Mouse (Mus musculus) liver, embryonic 14.5 days (tissue): ENCODE data around the gene Arl8a. TPM values are rescaled to one million over a fixed set of nuclear protein-coding genes. Genes with fewer than 3 reads are reported as not detected.

Experiments
- ATAC-seq: fragments of 200-750 bp; cut with Nextera tagmentation; 2 replicates; pipeline ENCODE4 v1.8.0; 2017; ENCODE audit warnings: moderate number of reproducible peaks, mild to moderate bottlenecking, moderate library complexity; ENCODE audit not compliant: insufficient read depth
- DNase-seq, 3 experiments: peaks; one replicate each; pipeline ENCODE4 v3.0.0-alpha.2; 2012 to 2013; ENCODE audit warnings: low read depth in 3 of 3, low spot score in 3 of 3
- H3K27ac ChIP-seq: fragments of 300-500 bp; sonication (generic); 2 replicates; pipeline ENCODE4 v1.5.1; 2014; ENCODE audit warnings: moderate library complexity, mild to moderate bottlenecking, control low read depth, inconsistent platforms
- H3K27me3 ChIP-seq: fragments of 300-500 bp; sonication (generic); 2 replicates; pipeline ENCODE4 v1.6.1; 2014; ENCODE audit warnings: mild to moderate bottlenecking, low read length, moderate library complexity; ENCODE audit not compliant: control insufficient read depth, insufficient read depth
- H3K36me3 ChIP-seq: fragments of 300-500 bp; sonication (generic); replicated peaks from 2 replicates; pipeline ENCODE4 v1.6.1; 2014; ENCODE audit warnings: low read depth; ENCODE audit not compliant: control insufficient read depth, insufficient read depth
- H3K4me1 ChIP-seq, 2 experiments: fragments of 200-500 bp in 1 of 2; fragments of 300-500 bp in 1 of 2; sonication (generic) in 1 of 2; replicated peaks; 2 replicates each; pipeline ENCODE4 v1.6.1; 2012 to 2014; ENCODE audit warnings: antibody characterized with exemption in 1 of 2, inconsistent platforms in 1 of 2, low read length in 1 of 2; ENCODE audit not compliant: control insufficient read depth in 2 of 2, insufficient read depth in 2 of 2
- H3K4me2 ChIP-seq: fragments of 300-500 bp; sonication (generic); 2 replicates; pipeline ENCODE4 v1.6.1; 2014; ENCODE audit warnings: low read depth, mild to moderate bottlenecking, control low read depth, moderate library complexity
- H3K4me3 ChIP-seq, 2 experiments: fragments of 200-500 bp in 1 of 2; fragments of 300-500 bp in 1 of 2; sonication (generic) in 1 of 2; 2 replicates each; pipeline ENCODE4 v1.5.1; 2012 to 2014; ENCODE audit warnings: low read depth in 2 of 2, low read length in 2 of 2, mild to moderate bottlenecking in 2 of 2, control low read depth in 1 of 2, inconsistent platforms in 1 of 2, moderate library complexity in 1 of 2; ENCODE audit not compliant: insufficient read depth in 1 of 2
- H3K9ac ChIP-seq: fragments of 300-500 bp; sonication (generic); replicated peaks from 2 replicates; pipeline ENCODE4 v1.6.1; 2014; ENCODE audit warnings: mild to moderate bottlenecking, control low read depth, moderate library complexity
- H3K9me3 ChIP-seq: fragments of 300-500 bp; sonication (generic); 2 replicates; pipeline ENCODE4 v1.6.1; 2016; ENCODE audit warnings: low read length, mixed read lengths; ENCODE audit not compliant: control insufficient read depth
- CTCF ChIP-seq: IDR thresholded peaks from 2 replicates; pipeline ENCODE4 v1.5.1; 2016; ENCODE audit warnings: antibody characterized with exemption, low read depth, control low read depth
- EP300 ChIP-seq: IDR thresholded peaks from 2 replicates; pipeline ENCODE4 v1.6.1; 2016; ENCODE audit warnings: antibody characterized with exemption, low read depth
- WGBS: fragments of 180-500 bp; shearing (Covaris S2); extraction: QIAGEN DNeasy Blood & Tissue Kit; methylation state at CpG from one replicate; pipeline ENCODE4 v1.1.7; 2014; ENCODE audit not compliant: insufficient replicate concordance; 5-methylcytosine and 5-hydroxymethylcytosine counted together
- polyA plus RNA-seq, 2 experiments: library from polyadenylated mRNA; depleted of rRNA in 1 of 2; stranded (reverse) in 1 of 2; unstranded in 1 of 2; fragments of >200 nt; fragmentation: Nextera tagmentation in 1 of 2; extraction: Ambion mirVana in 1 of 2; gene quantifications; 2 replicates each; pipeline versions ENCODE4 v1.2.1 to v1.2.3; 2012 to 2014

Gene Arl8a
- polyA plus RNA-seq, 2 experiments, result 7.2 to 9.2 TPM

GRCm38 (mm10) chr1:135173311-135173710, 26.7 kb downstream of the Arl8a start:
- ATAC-seq, result no peak
- H3K9me3 ChIP-seq, result no peaks in the 10 kb centered on the region
- 0 out of 4 replicates have a peak, but pooled peaks cover 0 to 2% of the 10 kb centered on the region in 2 experiments for H3K4me1 ChIP-seq
- WGBS, result 80% methylated on average over 6 of the region's 6 CpGs
- H3K27ac ChIP-seq, result no peak overlapping the region
- TF ChIP-seq CTCF, result no peak
- TF ChIP-seq EP300, result no peak
- no peaks in the 10 kb centered on the region; the same call in 1 of the 2 replicates for H3K27me3 ChIP-seq
- no peak overlapping the region for H3K4me2 ChIP-seq
- no peak overlapping the region for H3K9ac ChIP-seq
- H3K4me3 ChIP-seq, result no peak overlapping the region
- DNase-seq, result no peak
- H3K36me3 ChIP-seq, result no peaks in the 10 kb centered on the region

GRCm38 (mm10) chr1:135175176-135175575, 28.6 kb downstream of the Arl8a start:
- H3K36me3 ChIP-seq, result no peaks in the 10 kb centered on the region
- no peak for ATAC-seq
- H3K9ac ChIP-seq, result no peak overlapping the region
- no peaks in the 10 kb centered on the region for H3K4me1 ChIP-seq
- H3K27ac ChIP-seq, result no peak overlapping the region
- no peaks in the 10 kb centered on the region; the same call in 1 of the 2 replicates for H3K27me3 ChIP-seq
- H3K9me3 ChIP-seq, result no peaks in the 10 kb centered on the region
- no peak for DNase-seq
- no peak overlapping the region for H3K4me3 ChIP-seq
- TF ChIP-seq EP300, result no peak
- WGBS, result 49% methylated on average over 3 of the region's 3 CpGs
- no peak overlapping the region for H3K4me2 ChIP-seq

GRCm38 (mm10) chr1:135177724-135178123, 31.1 kb downstream of the Arl8a start:
- no peak for ATAC-seq
- Histone ChIP-seq H3K27ac (no peak overlapping the region), H3K4me3 (no peak overlapping the region), H3K9ac (no peak overlapping the region), H3K27me3 (no peaks in the 10 kb centered on the region), H3K9me3 (no peaks in the 10 kb centered on the region), H3K36me3 (no peaks in the 10 kb centered on the region), H3K4me2 (no peak overlapping the region), H3K4me1 (no peaks in the 10 kb centered on the region)
- no peak for DNase-seq
- 74% methylated on average over 3 of the region's 3 CpGs for WGBS
- TF ChIP-seq EP300 (no peak), CTCF (no peak)

GRCm38 (mm10) chr1:135178863-135179262, 32.2 kb downstream of the Arl8a start:
- no peaks in the 10 kb centered on the region for H3K27me3 ChIP-seq
- WGBS, result 67% methylated on average over 7 of the region's 7 CpGs
- no peak for DNase-seq
- H3K9me3 ChIP-seq, result no peaks in the 10 kb centered on the region
- no peaks in the 10 kb centered on the region for H3K4me1 ChIP-seq
- TF ChIP-seq EP300, result no peak
- TF ChIP-seq CTCF, result no peak
- no peak overlapping the region for H3K27ac ChIP-seq
- H3K4me2 ChIP-seq, result no peak overlapping the region
- H3K9ac ChIP-seq, result no peak overlapping the region
- H3K4me3 ChIP-seq, result no peak overlapping the region
- ATAC-seq, result no peak
- no peaks in the 10 kb centered on the region for H3K36me3 ChIP-seq

DNA sequence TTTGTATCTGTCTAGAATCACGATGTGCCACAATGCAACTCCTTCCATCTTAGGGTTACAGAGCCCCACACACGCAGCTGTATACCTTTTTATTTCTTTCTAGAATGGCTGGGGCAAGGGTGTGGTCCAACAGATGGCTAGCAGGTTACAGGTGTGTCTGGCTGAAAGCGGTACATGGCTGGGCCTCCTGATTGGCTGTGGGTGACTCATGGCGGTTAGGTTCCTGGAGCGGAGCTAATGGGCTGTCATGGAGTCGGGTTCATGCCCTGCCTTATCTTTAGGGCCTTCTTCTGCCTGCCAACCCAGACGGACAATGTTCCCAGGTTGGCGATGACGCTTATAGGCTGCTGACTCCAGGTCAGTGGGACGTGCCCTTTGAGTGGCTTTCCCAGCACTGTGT, 34.2 kb downstream of the Arl8a start:
- WGBS, result 67% methylated on average over 10 of the region's 10 CpGs

More for the DNA sequence above, 34.2 kb downstream of the Arl8a start:
- Histone ChIP-seq H3K4me3 (no peak overlapping the region), H3K9me3 (no peaks in the 10 kb centered on the region), H3K4me2 (no peak overlapping the region), H3K36me3 (no peaks in the 10 kb centered on the region), H3K9ac (no peak overlapping the region), H3K27ac (no peak overlapping the region), H3K27me3 (no peaks in the 10 kb centered on the region), H3K4me1 (no peaks in the 10 kb centered on the region)
- ATAC-seq (no peak), DNase-seq (no peak)
- no peak for TF ChIP-seq CTCF
- TF ChIP-seq EP300, result no peak
